Mouse (Mus musculus) C3H10T1/2 (cell line): Measurements from ENCODE around the gene Wdfy1. TPM values are rescaled to one million over a fixed set of nuclear protein-coding genes. Genes with fewer than 3 reads are reported as not detected.

ENCODE experiments used
- polyA plus RNA-seq, 2 experiments: library from polyadenylated mRNA; unstranded; fragments of >200 nt; fragmentation: generic; extraction: Trizol; gene quantifications; one replicate each; pipeline ENCODE4 v1.2.1; 2012; ENCODE audit warnings: missing spikeins in 2 of 2

Wdfy1 gene
- polyA plus RNA-seq, result 10 to 100 TPM; 12.1 to 19.3 TPM

GRCm38 (mm10) chr1:79775927-79776458 is at the start of gene Wdfy1, which contains the start of gene Mrpl44:
Wdfy1 (minus strand) TSS chr1:79776143.
Mrpl44 (plus strand) TSS chr1:79776018.

GRCm38 (mm10) chr1:79671543-79672337 is 104.2 kb downstream of the Wdfy1 start, which contains the start of gene Ap1s3:
Ap1s3 (minus strand) TSS chr1:79671972.

Other genes starting within 250 kb of the Wdfy1 start
- under 1 TPM in 1 of 2 experiments, not detected in 1; 0.01 TPM for gene Ap1s3, start 104.2 kb downstream of the Wdfy1 start, polyA plus RNA-seq
- 10 to 100 TPM; 10.9 to 19.8 TPM for gene Mrpl44, start 125 bp downstream of the Wdfy1 start, polyA plus RNA-seq
- gene Serpine2, start 85.0 kb upstream of the Wdfy1 start, polyA plus RNA-seq, result 100 to 1,000 TPM in 1 of 2 experiments, 1 to 10 TPM in 1; 1.4 to 221 TPM